Mouse (Mus musculus): ENCODE results near the gene Gm43518. TPM values are rescaled to one million over a fixed set of nuclear protein-coding genes. Genes with fewer than 3 reads are reported as not detected.

Gene Gm43518
- 1.5 and 2.4 TPM in 2 replicates for polyA plus RNA-seq (2014; fragmentation: Nextera tagmentation; extraction: Ambion mirVana)

- no peak for DNase-seq (ENCODE audit: low spot score)
Measured at GRCm38 (mm10) chr5:123927118-123927517, at the start of gene Gm43518. TSS of gene Gm43518 (plus strand) at chr5:123927418.

GRCm38 (mm10) chr5:123878056-123878455 is 49.2 kb upstream of the Gm43518 start:
- Histone ChIP-seq H3K9ac (ENCODE audit: low read depth, low read length) (no peak overlapping the region), H3K4me2 (replicated peaks; ENCODE audit: low read depth, low read length) (no peak overlapping the region), H3K27me3 (ENCODE audit: control insufficient read depth, insufficient read depth, low read length) (no peaks in the 10 kb centered on the region), H3K36me3 (ENCODE audit: control insufficient read depth, insufficient read depth, low read length) (no peaks in the 10 kb centered on the region), H3K4me3 (ENCODE audit: low read depth, low read length) (no peak overlapping the region), H3K27ac (ENCODE audit: low read depth, low read length) (no peak overlapping the region), H3K9me3 (ENCODE audit: control insufficient read depth, low read length) (no peaks in the 10 kb centered on the region), H3K4me1 (replicated peaks; ENCODE audit: control insufficient read depth, insufficient read depth, low read length) (no peaks in the 10 kb centered on the region)
- no peak for ATAC-seq (ENCODE audit: low FRiP score)
- no peak for DNase-seq (ENCODE audit: low spot score)
- WGBS: 67% methylated on average over 14 of the region's 14 CpGs

More at GRCm38 (mm10) chr5:123927118-123927517, at the start of gene Gm43518:
- WGBS: 95% methylated on average over 9 of the region's 9 CpGs
- no peaks in the 10 kb centered on the region for H3K4me1 ChIP-seq (replicated peaks; ENCODE audit: control insufficient read depth, insufficient read depth, low read length)
- H3K9ac ChIP-seq (ENCODE audit: low read depth, low read length): no peak within 1 kb of the TSS
- ATAC-seq (ENCODE audit: low FRiP score): no peak
- H3K27ac ChIP-seq (ENCODE audit: low read depth, low read length): no peak within 1 kb of the TSS
- H3K9me3 ChIP-seq (ENCODE audit: control insufficient read depth, low read length): no peaks in the 10 kb centered on the region
- H3K4me2 ChIP-seq (replicated peaks; ENCODE audit: low read depth, low read length): no peak within 1 kb of the TSS
- H3K27me3 ChIP-seq (ENCODE audit: control insufficient read depth, insufficient read depth, low read length): no peaks in the 10 kb centered on the region
- H3K36me3 ChIP-seq (ENCODE audit: control insufficient read depth, insufficient read depth, low read length): peaks cover 9% of the 10 kb centered on the region; the same call in 1 of the 2 replicates
- H3K4me3 ChIP-seq (ENCODE audit: low read depth, low read length): no peak within 1 kb of the TSS

- Histone ChIP-seq H3K9ac (ENCODE audit: low read depth, low read length) (no peak within 1 kb of the TSS), H3K27ac (ENCODE audit: low read depth, low read length) (no peak within 1 kb of the TSS), H3K27me3 (ENCODE audit: control insufficient read depth, insufficient read depth, low read length) (no peaks in the 10 kb centered on the region), H3K36me3 (ENCODE audit: control insufficient read depth, insufficient read depth, low read length) (no peaks in the 10 kb centered on the region), H3K4me2 (replicated peaks; ENCODE audit: low read depth, low read length) (no peak within 1 kb of the TSS), H3K9me3 (ENCODE audit: control insufficient read depth, low read length) (no peaks in the 10 kb centered on the region), H3K4me3 (ENCODE audit: low read depth, low read length) (no peak within 1 kb of the TSS), H3K4me1 (replicated peaks; ENCODE audit: control insufficient read depth, insufficient read depth, low read length) (no peaks in the 10 kb centered on the region)
- 67% methylated on average over 12 of the region's 12 CpGs for WGBS
- no peak for ATAC-seq (ENCODE audit: low FRiP score)
- DNase-seq (ENCODE audit: low spot score): no peak
Measured at GRCm38 (mm10) chr5:123879928-123880327, 47.3 kb upstream of the Gm43518 start, which contains the start of gene Hcar1. TSS of gene Hcar1 (minus strand) at chr5:123880020.

GRCm38 (mm10) chr5:123880778-123881177 is 46.4 kb upstream of the Gm43518 start:
- Histone ChIP-seq H3K9me3 (ENCODE audit: control insufficient read depth, low read length) (no peaks in the 10 kb centered on the region), H3K9ac (ENCODE audit: low read depth, low read length) (no peak overlapping the region), H3K4me1 (replicated peaks; ENCODE audit: control insufficient read depth, insufficient read depth, low read length) (no peaks in the 10 kb centered on the region), H3K4me2 (replicated peaks; ENCODE audit: low read depth, low read length) (no peak overlapping the region), H3K36me3 (ENCODE audit: control insufficient read depth, insufficient read depth, low read length) (no peaks in the 10 kb centered on the region), H3K27ac (ENCODE audit: low read depth, low read length) (no peak overlapping the region), H3K4me3 (ENCODE audit: low read depth, low read length) (no peak overlapping the region), H3K27me3 (ENCODE audit: control insufficient read depth, insufficient read depth, low read length) (no peaks in the 10 kb centered on the region)
- ATAC-seq (ENCODE audit: low FRiP score): no peak
- no peak for DNase-seq (ENCODE audit: low spot score)
- 86% methylated on average over 13 of the region's 14 CpGs for WGBS

GRCm38 (mm10) chr5:123883891-123884290 is 43.3 kb upstream of the Gm43518 start:
- H3K4me1 ChIP-seq (replicated peaks; ENCODE audit: control insufficient read depth, insufficient read depth, low read length): no peaks in the 10 kb centered on the region
- H3K36me3 ChIP-seq (ENCODE audit: control insufficient read depth, insufficient read depth, low read length): no peaks in the 10 kb centered on the region
- 82% methylated on average over 7 of the region's 7 CpGs for WGBS
- H3K27ac ChIP-seq (ENCODE audit: low read depth, low read length): no peak overlapping the region
- DNase-seq (ENCODE audit: low spot score) (no peak), ATAC-seq (ENCODE audit: low FRiP score) (no peak)
- H3K9me3 ChIP-seq (ENCODE audit: control insufficient read depth, low read length): no peaks in the 10 kb centered on the region
- no peak overlapping the region for H3K4me3 ChIP-seq (ENCODE audit: low read depth, low read length)
- H3K9ac ChIP-seq (ENCODE audit: low read depth, low read length): no peak overlapping the region
- no peak overlapping the region for H3K4me2 ChIP-seq (replicated peaks; ENCODE audit: low read depth, low read length)
- H3K27me3 ChIP-seq (ENCODE audit: control insufficient read depth, insufficient read depth, low read length): no peaks in the 10 kb centered on the region

- ATAC-seq (ENCODE audit: low FRiP score) (no peak), DNase-seq (ENCODE audit: low spot score) (no peak)
- WGBS: 83% methylated on average over 10 of the region's 10 CpGs
- H3K4me2 ChIP-seq (replicated peaks; ENCODE audit: low read depth, low read length): no peak overlapping the region
- H3K27me3 ChIP-seq (ENCODE audit: control insufficient read depth, insufficient read depth, low read length): no peaks in the 10 kb centered on the region
- H3K9me3 ChIP-seq (ENCODE audit: control insufficient read depth, low read length): no peaks in the 10 kb centered on the region
- H3K4me1 ChIP-seq (replicated peaks; ENCODE audit: control insufficient read depth, insufficient read depth, low read length): no peaks in the 10 kb centered on the region
- H3K27ac ChIP-seq (ENCODE audit: low read depth, low read length): no peak overlapping the region
- H3K36me3 ChIP-seq (ENCODE audit: control insufficient read depth, insufficient read depth, low read length): no peaks in the 10 kb centered on the region
- H3K9ac ChIP-seq (ENCODE audit: low read depth, low read length): no peak overlapping the region
- H3K4me3 ChIP-seq (ENCODE audit: low read depth, low read length): no peak overlapping the region
Measured at GRCm38 (mm10) chr5:123884332-123884731, 42.9 kb upstream of the Gm43518 start.

GRCm38 (mm10) chr5:123886365-123886764 is 40.9 kb upstream of the Gm43518 start:
- H3K9me3 ChIP-seq (ENCODE audit: control insufficient read depth, low read length): no peaks in the 10 kb centered on the region
- no peaks in the 10 kb centered on the region for H3K27me3 ChIP-seq (ENCODE audit: control insufficient read depth, insufficient read depth, low read length)
- no peak for DNase-seq (ENCODE audit: low spot score)
- H3K4me1 ChIP-seq (replicated peaks; ENCODE audit: control insufficient read depth, insufficient read depth, low read length): no peaks in the 10 kb centered on the region
- ATAC-seq (ENCODE audit: low FRiP score): no peak
- no peaks in the 10 kb centered on the region for H3K36me3 ChIP-seq (ENCODE audit: control insufficient read depth, insufficient read depth, low read length)
- no peak overlapping the region for H3K9ac ChIP-seq (ENCODE audit: low read depth, low read length)
- H3K27ac ChIP-seq (ENCODE audit: low read depth, low read length): no peak overlapping the region
- H3K4me2 ChIP-seq (replicated peaks; ENCODE audit: low read depth, low read length): no peak overlapping the region
- 67% methylated on average over 3 of the region's 3 CpGs for WGBS
- H3K4me3 ChIP-seq (ENCODE audit: low read depth, low read length): no peak overlapping the region

- ATAC-seq (ENCODE audit: low FRiP score): no peak
- Histone ChIP-seq H3K4me1 (replicated peaks; ENCODE audit: control insufficient read depth, insufficient read depth, low read length) (no peaks in the 10 kb centered on the region), H3K36me3 (ENCODE audit: control insufficient read depth, insufficient read depth, low read length) (no peaks in the 10 kb centered on the region), H3K4me3 (ENCODE audit: low read depth, low read length) (no peak overlapping the region), H3K27ac (ENCODE audit: low read depth, low read length) (no peak overlapping the region), H3K9ac (ENCODE audit: low read depth, low read length) (no peak overlapping the region), H3K9me3 (ENCODE audit: control insufficient read depth, low read length) (no peaks in the 10 kb centered on the region), H3K27me3 (ENCODE audit: control insufficient read depth, insufficient read depth, low read length) (no peaks in the 10 kb centered on the region), H3K4me2 (replicated peaks; ENCODE audit: low read depth, low read length) (no peak overlapping the region)
- WGBS: 71% methylated on average over 2 of the region's 2 CpGs
- no peak for DNase-seq (ENCODE audit: low spot score)
Measured at GRCm38 (mm10) chr5:123890312-123890711, 36.9 kb upstream of the Gm43518 start.

- ATAC-seq (ENCODE audit: low FRiP score) (no peak), DNase-seq (ENCODE audit: low spot score) (no peak)
- Histone ChIP-seq H3K9ac (ENCODE audit: low read depth, low read length) (no peak overlapping the region), H3K4me2 (replicated peaks; ENCODE audit: low read depth, low read length) (no peak overlapping the region), H3K27me3 (ENCODE audit: control insufficient read depth, insufficient read depth, low read length) (no peaks in the 10 kb centered on the region), H3K27ac (ENCODE audit: low read depth, low read length) (no peak overlapping the region), H3K9me3 (ENCODE audit: control insufficient read depth, low read length) (no peaks in the 10 kb centered on the region), H3K4me3 (ENCODE audit: low read depth, low read length) (no peak overlapping the region), H3K4me1 (replicated peaks; ENCODE audit: control insufficient read depth, insufficient read depth, low read length) (no peaks in the 10 kb centered on the region), H3K36me3 (ENCODE audit: control insufficient read depth, insufficient read depth, low read length) (no peaks in the 10 kb centered on the region)
- 76% methylated on average over 5 of the region's 5 CpGs for whole genome bisulfite sequencing
Measured at GRCm38 (mm10) chr5:123890987-123891386, 36.2 kb upstream of the Gm43518 start.
